Mouse (Mus musculus): ENCODE results near the gene Cdhr3. TPM values are rescaled to one million over a fixed set of nuclear protein-coding genes. Genes with fewer than 3 reads are reported as not detected.

The Cdhr3 gene
- polyA plus RNA-seq, 1 experiment from 2014 or later, result not detected

- DNase-seq (ENCODE audit: low read depth, low spot score) (no peak), ATAC-seq (no peak)
- TF ChIP-seq CTCF (IDR thresholded peaks at IDR 0.05), result no peak
- peaks cover 6% of the 10 kb centered on the region for H3K27me3 ChIP-seq
- in situ Hi-C loops (cut with MboI; ENCODE audit: low pct_unique_long_range_greater_than_20kb), result no loop called here
- POLR2A ChIA-PET, result no interaction called here
- CTCF ChIA-PET, result interaction anchor here (0.8 to 1.9 kb wide), 4 partner anchors 10 to 45 kb away, joined by 3 to 5 read pairs (median 4); no protein-coding TSS in a partner anchor
These were observed 36.1 kb downstream of the Cdhr3 start for GRCm38 (mm10) chr12:33056574-33056973.

DNA sequence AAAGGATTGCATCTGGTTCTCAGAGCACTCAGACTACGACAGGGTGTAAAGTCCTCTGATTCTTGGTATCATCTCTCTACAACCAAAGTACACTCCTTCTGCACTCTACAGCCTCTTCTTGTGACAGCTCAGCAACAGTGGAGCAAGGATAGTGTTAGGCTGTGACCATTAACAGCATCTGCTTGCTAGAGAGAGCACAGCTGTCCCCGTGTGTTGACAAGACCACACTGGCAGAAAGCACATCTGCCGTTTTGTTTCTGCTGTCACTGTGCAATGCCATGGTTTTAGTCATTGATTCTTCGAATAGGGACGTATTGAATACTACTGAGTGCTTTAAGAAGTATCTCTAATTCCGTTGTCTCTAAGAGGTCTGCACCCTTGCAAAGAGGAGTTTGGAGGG is 36.6 kb downstream of the Cdhr3 start:
- ChIA-PET POLR2A (no interaction called here), CTCF (interaction anchor here (0.8 to 1.9 kb wide), 4 partner anchors 9 to 46 kb away, joined by 3 to 5 read pairs (median 4); no protein-coding TSS in a partner anchor)
- in situ Hi-C loops (cut with MboI; ENCODE audit: low pct_unique_long_range_greater_than_20kb), result no loop called here
- no peak for TF ChIP-seq CTCF (IDR thresholded peaks at IDR 0.05)
- H3K27me3 ChIP-seq, result peaks cover 6% of the 10 kb centered on the region
- ATAC-seq, result no peak
- no peak for DNase-seq (ENCODE audit: low read depth, low spot score)

- DNase-seq (ENCODE audit: low read depth, low spot score), result no peak
- POLR2A ChIA-PET, result no interaction called here
- in situ Hi-C loops (cut with MboI; ENCODE audit: low pct_unique_long_range_greater_than_20kb), result no loop called here
- no peak for ATAC-seq
- no peak for TF ChIP-seq CTCF (IDR thresholded peaks at IDR 0.05)
- H3K27me3 ChIP-seq, result no peaks in the 10 kb centered on the region
- CTCF ChIA-PET, result interaction anchor here (1.1 kb wide), 1 partner anchor 23 kb away, joined by 3 read pairs; no protein-coding TSS in a partner anchor
These were observed 38.9 kb downstream of the Cdhr3 start for GRCm38 (mm10) chr12:33053746-33054145.

- no peak for DNase-seq (ENCODE audit: low read depth, low spot score)
- no peak for TF ChIP-seq CTCF (IDR thresholded peaks at IDR 0.05)
- CTCF ChIA-PET, result interaction anchor here (1.1 kb wide), 1 partner anchor 23 kb away, joined by 3 read pairs; no protein-coding TSS in a partner anchor
- no peaks in the 10 kb centered on the region for H3K27me3 ChIP-seq
- POLR2A ChIA-PET, result no interaction called here
- in situ Hi-C loops (cut with MboI; ENCODE audit: low pct_unique_long_range_greater_than_20kb), result no loop called here
- no peak for ATAC-seq
These were observed 39.4 kb downstream of the Cdhr3 start for GRCm38 (mm10) chr12:33053311-33053710.

DNA sequence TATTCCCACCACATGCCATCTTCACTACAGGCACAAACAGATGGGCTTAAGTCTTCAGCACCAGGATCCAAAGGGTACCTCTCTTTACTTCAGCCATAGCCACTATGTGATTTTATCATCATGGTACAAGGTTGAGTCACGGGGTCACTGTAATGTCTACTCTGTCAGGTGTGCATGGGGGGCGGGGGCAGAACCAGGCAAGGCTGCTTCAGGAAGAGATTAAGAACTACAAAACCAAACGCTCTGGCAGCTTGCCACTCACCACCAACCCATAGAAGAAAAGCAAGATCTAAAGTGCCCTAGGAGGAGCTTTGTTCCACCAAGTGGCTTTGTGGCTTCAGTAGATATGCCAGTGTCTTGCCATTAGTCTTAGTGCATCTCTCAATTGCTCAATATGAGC is 44.3 kb downstream of the Cdhr3 start:
- H3K27me3 ChIP-seq, result no peaks in the 10 kb centered on the region
- ChIA-PET POLR2A (no interaction called here), CTCF (no interaction called here)
- no peak for ATAC-seq
- no peak for TF ChIP-seq CTCF (IDR thresholded peaks at IDR 0.05)
- in situ Hi-C loops (cut with MboI; ENCODE audit: low pct_unique_long_range_greater_than_20kb), result no loop called here
- DNase-seq (ENCODE audit: low read depth, low spot score), result no peak

- DNase-seq (ENCODE audit: low read depth, low spot score) (no peak), ATAC-seq (no peak)
- no peaks in the 10 kb centered on the region for H3K27me3 ChIP-seq
- TF ChIP-seq CTCF (IDR thresholded peaks at IDR 0.05), result no peak
- in situ Hi-C loops (cut with MboI; ENCODE audit: low pct_unique_long_range_greater_than_20kb), result no loop called here
- POLR2A ChIA-PET, result no interaction called here
- CTCF ChIA-PET, result interaction anchor here (1.3 kb wide), 1 partner anchor 10 kb away, joined by 5 read pairs; no protein-coding TSS in a partner anchor
These were observed 46.2 kb downstream of the Cdhr3 start for GRCm38 (mm10) chr12:33046434-33046833.

GRCm38 (mm10) chr12:33045533-33046361 is 46.9 kb downstream of the Cdhr3 start:
- no peak for TF ChIP-seq CTCF (IDR thresholded peaks at IDR 0.05)
- ATAC-seq (no peak), DNase-seq (ENCODE audit: low read depth, low spot score) (no peak)
- H3K27me3 ChIP-seq, result no peaks in the 10 kb centered on the region
- in situ Hi-C loops (cut with MboI; ENCODE audit: low pct_unique_long_range_greater_than_20kb), result no loop called here
- POLR2A ChIA-PET, result no interaction called here
- CTCF ChIA-PET, result interaction anchor here (1.3 kb wide), 1 partner anchor 10 kb away, joined by 5 read pairs; no protein-coding TSS in a partner anchor

GRCm38 (mm10) chr12:33041476-33041875 is 51.2 kb downstream of the Cdhr3 start:
- ChIA-PET CTCF (interaction anchor here (1.1 kb wide), 1 partner anchor 10 kb away, joined by 3 read pairs; no protein-coding TSS in a partner anchor), POLR2A (no interaction called here)
- no peaks in the 10 kb centered on the region for H3K27me3 ChIP-seq
- ATAC-seq (no peak), DNase-seq (ENCODE audit: low read depth, low spot score) (no peak)
- TF ChIP-seq CTCF (IDR thresholded peaks at IDR 0.05), result no peak
- in situ Hi-C loops (cut with MboI; ENCODE audit: low pct_unique_long_range_greater_than_20kb), result no loop called here

DNA sequence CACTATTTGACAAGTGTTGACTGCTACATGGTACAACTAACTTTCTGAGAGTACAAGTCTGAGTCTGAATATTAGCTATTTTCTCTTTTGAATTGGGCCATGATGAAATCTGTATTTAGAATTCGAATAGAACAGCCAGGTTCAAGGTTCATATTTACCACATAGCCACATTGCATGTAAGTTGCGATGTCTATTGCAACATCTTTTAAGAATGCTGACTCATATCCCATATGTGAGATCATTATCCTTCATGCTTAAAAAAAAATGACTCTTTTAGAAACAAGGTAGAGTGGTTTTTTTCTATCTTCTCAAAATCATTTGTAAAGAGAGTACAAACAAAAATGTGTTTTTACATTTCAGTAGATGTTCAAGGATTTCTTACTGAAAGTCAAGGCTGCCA is 51.9 kb downstream of the Cdhr3 start:
- DNase-seq (ENCODE audit: low read depth, low spot score) (no peak), ATAC-seq (no peak)
- ChIA-PET POLR2A (no interaction called here), CTCF (interaction anchor here (1.1 kb wide), 1 partner anchor 9 kb away, joined by 3 read pairs; no protein-coding TSS in a partner anchor)
- no peak for TF ChIP-seq CTCF (IDR thresholded peaks at IDR 0.05)
- H3K27me3 ChIP-seq, result no peaks in the 10 kb centered on the region
- in situ Hi-C loops (cut with MboI; ENCODE audit: low pct_unique_long_range_greater_than_20kb), result no loop called here

GRCm38 (mm10) chr12:33038676-33039075 is 54.0 kb downstream of the Cdhr3 start:
- ATAC-seq (no peak), DNase-seq (ENCODE audit: low read depth, low spot score) (no peak)
- H3K27me3 ChIP-seq, result no peaks in the 10 kb centered on the region
- ChIA-PET CTCF (interaction anchor here (3.3 kb wide), 1 partner anchor 11 kb away, joined by 12 read pairs; no protein-coding TSS in a partner anchor), POLR2A (interaction anchor here (0.6 kb wide), 1 partner anchor 215 kb away, joined by 3 read pairs; no protein-coding TSS in a partner anchor)
- in situ Hi-C loops (cut with MboI; ENCODE audit: low pct_unique_long_range_greater_than_20kb), result no loop called here
- TF ChIP-seq CTCF (IDR thresholded peaks at IDR 0.05), result no peak

Data from Patski (cell line).